Mouse (Mus musculus) central nervous system, embryonic 14 days (tissue): ENCODE measurements around the gene Naip5. TPM values are rescaled to one million over a fixed set of nuclear protein-coding genes. Genes with fewer than 3 reads are reported as not detected.

Source experiments
- polyA plus RNA-seq: library from polyadenylated mRNA; depleted of rRNA; stranded (reverse); fragments of >200 nt; gene quantifications from 2 replicates; pipeline ENCODE4 v1.2.3, GENCODE M21; 2012; rRNA removed

Gene Naip5
- polyA plus RNA-seq, result 0.33 and 0.39 TPM in 2 replicates

DNA sequence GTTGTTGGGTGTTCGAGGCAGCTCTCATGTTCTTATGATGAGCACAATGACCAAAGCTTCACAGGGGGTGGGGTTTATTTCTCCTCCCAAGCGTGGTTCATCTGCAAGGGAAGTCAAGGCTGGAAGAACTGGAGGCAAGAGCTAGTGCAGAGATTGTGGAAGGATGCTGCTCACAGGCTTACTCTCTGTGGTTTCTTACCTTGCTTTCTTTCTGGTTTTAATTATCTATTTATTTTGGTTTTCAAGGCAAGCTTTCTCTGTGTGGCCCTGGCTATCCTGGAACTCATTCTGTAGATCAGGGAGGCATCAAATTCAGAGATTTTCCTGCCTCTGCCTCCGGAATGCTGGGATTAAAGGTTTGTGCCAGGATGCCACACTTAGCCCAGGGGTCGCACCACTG lies at the start of gene Naip5:
Gene Naip5, minus strand, starts transcription at position 101 of the 400 bp plus-strand sequence.

DNA sequence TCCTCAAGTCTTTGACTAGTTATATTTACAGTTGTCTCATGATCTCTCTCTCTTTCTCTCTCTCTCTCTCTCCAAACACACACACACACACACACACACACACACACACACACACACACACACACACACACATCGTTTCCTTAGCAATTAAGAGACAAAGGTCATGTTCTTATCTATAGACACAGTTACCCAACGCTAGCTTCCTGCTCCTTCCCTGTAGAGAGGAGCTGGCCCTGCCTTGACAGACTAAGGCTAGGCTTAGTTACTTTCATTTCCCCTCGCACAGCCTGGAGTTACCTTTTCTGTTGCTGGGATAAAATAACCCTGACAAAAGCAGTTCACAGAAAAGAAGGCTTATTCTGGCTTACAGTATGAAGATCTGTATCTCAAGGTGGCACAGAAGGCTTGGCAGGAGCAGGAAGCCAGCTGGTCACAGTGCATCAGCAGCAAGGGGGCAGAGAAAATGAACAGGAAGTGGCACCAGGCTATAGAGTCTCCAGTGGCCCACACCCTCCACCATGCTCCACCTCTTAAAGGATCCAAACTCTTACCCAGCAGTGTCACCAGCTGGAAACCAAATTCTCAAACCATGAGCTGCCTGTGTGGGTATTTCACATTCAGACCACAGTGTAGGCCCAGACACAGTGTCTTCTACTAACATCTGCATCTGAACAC lies 44.3 kb downstream of the Naip5 start, which contains the start of gene Naip2:
Gene Naip2, minus strand, starts transcription at position 434 of the 675 bp plus-strand sequence.

Other genes starting within 250 kb of the Naip5 start
- gene Mccc2, start 230.7 kb downstream of the Naip5 start, polyA plus RNA-seq, result 20.9 and 21.4 TPM in 2 replicates
- gene Bdp1, start 142.3 kb downstream of the Naip5 start, polyA plus RNA-seq, result 13.5 and 14.0 TPM in 2 replicates
- 262 and 318 TPM in 2 replicates for gene Serf1, start 138.3 kb downstream of the Naip5 start, polyA plus RNA-seq
- 69.3 and 73.3 TPM in 2 replicates for gene Smn1, start 121.5 kb downstream of the Naip5 start, polyA plus RNA-seq
- gene Naip2, start 44.2 kb downstream of the Naip5 start, polyA plus RNA-seq, result 0.22 and 0.31 TPM in 2 replicates
- gene Naip6, start 71.4 kb upstream of the Naip5 start, polyA plus RNA-seq, result 0.23 and 0.28 TPM in 2 replicates
- gene Naip1, start 206.5 kb upstream of the Naip5 start, polyA plus RNA-seq, result 0.05 TPM in 2 replicates
- gene Gtf2h2, start 246.3 kb upstream of the Naip5 start, polyA plus RNA-seq, result 79.0 and 81.0 TPM in 2 replicates